Mouse (Mus musculus) thymus, postnatal 36 days (tissue): ENCODE measurements around the gene Xpnpep2.

Experiments used
- DNase-seq, 2 experiments: peaks; one replicate each; pipeline ENCODE4 v3.0.0; 2022; ENCODE audit warnings: mixed read lengths in 2 of 2

Xpnpep2 gene

DNA sequence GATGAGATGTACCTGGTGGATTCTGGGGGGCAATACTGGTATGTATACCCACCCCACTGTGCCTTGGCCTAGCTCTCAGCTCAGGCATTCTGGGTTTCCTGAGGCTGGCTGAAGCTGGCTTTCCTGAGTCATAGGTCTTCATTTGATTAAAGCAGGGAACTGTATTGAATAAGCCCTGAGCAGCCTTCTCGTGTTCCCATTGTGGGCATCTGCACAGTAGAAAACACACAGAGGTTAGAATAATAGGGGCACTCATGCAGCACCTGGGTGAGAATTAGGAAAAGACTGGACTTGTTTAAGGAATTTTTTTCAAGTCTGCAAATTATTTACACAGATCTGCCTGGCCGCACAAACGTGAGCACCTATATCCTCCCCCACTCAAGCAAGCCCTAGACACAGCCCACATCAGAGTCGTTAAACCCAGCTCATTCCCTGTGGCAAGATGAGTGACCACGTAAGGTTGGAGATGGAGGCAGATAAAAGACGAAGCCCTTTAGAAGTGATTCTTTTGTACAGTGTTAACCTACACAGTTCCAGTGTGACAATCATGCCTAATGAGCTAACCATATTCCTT is 18.5 kb downstream of the Xpnpep2 start:
- DNase-seq, result no peak

DNA sequence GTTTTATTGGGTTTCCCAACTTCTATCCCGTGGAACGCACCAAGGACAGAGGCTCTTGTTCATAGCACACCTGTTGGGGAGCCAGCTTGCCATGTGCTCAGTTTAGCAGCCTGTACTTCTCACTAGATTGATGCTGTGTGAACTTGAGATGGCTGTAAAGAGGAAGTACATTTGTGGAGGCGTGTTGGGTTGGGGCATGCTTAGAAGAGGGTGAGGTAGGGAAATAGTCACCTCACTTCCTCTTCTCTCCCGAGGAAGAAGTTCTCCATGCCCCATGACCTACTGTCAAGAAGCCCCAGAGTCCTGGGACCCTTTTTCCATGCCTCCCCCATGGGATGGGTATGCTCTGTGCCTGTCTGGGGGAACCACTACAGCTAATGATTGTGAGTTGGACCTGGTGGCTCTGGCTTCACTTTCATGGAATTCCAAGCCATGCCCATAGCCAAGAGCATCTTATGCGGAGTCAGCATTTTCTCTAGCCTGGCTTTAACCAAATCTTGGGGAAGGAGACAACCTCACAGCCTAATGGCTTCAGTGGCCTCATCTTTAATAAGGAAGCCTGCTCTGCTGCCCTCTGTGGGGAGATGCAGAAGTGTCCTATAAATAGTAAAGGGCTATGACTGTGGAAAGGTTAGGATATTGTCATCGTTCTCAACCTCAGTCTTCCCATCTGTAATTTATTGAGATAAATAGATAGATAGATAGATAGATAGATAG is 19.1 kb downstream of the Xpnpep2 start:
- peak; percentile 14 to 33 for DNase-seq

DNA sequence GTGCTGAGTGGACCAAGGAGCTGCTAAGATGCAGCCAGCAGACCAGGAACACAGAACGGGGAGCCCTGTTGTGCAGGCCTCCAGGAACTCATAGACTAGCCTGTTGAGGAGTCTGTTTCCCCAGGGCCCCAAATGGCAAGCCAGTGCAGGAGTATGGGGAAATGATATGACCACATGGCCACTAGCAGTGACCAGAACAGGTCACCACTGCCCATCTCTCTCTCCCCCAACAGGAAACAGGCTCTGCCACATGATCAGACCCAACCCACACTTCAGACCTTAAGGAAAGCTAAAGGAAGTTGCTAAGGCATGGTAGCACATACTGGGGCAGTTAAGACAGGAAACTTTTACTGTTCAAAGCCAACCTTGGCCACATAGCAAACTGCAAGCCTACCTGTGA is 20.6 kb downstream of the Xpnpep2 start:
- no peak for DNase-seq

DNA sequence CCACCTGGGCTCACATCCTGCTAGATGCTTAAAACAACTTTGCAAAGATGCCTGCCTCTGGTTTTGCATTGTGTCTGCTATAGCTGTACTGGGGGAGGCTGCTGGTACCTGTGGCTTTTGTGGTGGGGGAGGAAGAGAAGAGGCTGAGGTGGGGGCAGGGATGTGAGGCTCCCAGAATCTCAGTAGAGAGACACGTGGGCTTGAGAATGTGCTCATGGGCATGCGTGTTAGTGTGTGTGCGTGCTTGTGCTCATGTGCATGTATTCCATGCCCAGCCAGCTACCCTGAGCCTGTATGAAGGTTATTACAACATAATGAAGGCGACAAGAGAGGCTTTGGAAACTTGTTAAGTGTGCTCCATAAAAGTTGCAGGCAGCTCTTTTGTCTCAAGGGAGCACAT is 28.4 kb downstream of the Xpnpep2 start:
- peak; percentile 74 to 88 for DNase-seq

DNA sequence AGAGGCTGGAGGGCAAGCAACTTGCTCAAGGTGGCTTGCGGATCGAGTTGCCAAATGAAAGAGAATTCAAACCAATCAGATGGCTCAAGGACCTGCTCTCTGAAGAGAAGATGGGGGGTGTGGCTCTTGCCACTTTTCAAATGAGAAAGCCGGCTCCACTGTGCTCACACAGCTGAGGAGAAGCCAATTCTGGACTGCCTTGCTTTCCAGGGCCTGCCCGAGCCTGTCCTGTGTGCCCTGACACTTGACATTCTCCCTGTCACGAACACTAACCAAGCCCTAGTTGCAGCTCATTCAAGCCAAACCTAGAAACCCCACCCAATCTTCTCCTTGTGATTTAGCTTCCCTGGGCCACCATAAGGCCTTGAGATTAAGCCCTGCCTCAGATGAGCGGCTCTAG is 29.5 kb downstream of the Xpnpep2 start:
- DNase-seq, result peak; percentile 41 to 52

DNA sequence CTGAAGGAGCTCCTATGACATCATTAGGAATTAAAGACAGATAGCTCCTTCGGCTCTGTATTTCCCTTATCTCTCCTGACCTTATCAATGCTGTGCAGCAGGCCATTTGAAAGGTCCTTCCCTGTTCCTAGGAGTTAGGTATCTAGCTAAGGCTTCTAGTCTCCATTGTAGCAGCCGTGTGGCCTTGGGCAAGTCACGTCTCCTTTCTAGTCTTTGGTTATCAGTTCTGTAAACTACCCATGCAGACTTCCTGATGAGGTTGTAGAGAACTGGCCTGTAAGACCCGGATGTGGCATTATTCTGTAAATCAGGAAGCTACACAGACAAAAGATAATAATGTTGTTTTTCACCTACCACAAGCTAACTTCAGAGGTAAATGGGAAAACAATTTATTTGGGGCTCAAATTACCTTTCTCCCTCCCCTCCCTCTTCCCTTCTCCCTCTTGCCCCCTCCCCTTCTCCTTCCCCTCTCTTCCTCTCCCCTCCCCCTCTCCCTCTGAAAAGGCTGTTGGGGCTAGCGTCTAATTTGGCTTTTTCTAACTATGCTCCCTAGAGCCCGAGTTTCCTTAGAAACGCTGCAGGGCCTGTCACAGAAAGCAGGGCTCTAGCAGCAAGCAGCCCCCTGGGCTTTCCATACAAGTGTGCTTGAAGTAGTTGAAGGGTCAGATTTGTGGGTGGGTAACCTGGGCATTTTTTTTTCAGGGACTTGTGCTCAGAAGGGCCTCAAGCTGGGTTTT is 30.2 kb downstream of the Xpnpep2 start:
- DNase-seq, result no peak

DNA sequence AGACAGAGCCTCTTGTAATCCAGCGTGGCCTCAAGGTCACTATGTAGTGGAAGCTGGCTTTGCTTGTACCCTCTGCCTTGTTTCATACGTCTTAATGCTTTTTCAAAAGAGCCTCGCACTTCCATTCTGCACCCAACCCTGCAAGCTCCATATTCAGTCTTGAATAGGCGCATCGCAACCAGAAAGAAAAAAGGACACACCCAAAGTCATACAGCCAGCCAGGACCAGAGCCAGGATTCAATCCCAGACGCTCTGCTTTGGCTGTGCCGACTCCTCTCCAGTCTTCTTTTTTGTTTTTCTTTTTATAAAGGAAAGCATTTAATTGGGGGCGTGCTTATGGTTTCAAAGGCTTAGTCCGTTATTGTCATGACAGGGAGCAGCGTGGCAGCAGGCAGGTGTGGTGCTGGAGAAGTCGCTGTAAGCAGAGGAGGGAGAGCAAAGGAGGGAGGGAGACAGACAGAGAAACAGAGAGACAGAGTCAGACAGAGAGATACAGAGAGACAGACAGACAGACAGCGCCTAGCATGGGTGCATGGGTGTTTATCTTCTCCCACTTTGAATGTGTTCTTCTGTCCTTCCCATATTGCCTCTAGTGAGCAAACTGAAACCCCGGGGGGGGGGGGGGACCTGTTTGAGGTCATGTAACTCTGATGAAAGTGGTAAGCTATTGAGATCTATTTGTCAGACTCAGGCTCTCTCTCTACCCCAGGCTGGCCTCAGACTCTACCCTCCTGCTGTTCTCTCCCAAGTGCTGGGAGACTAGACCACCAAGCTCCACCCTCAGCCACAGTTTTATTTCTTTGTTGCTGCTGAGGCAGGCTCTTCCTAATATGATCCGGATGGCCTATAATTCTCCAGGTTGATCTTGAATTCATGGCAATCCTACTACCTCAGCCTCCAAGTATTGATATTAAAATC is 31.1 kb downstream of the Xpnpep2 start:
- peak; percentile 45 to 65 for DNase-seq

DNA sequence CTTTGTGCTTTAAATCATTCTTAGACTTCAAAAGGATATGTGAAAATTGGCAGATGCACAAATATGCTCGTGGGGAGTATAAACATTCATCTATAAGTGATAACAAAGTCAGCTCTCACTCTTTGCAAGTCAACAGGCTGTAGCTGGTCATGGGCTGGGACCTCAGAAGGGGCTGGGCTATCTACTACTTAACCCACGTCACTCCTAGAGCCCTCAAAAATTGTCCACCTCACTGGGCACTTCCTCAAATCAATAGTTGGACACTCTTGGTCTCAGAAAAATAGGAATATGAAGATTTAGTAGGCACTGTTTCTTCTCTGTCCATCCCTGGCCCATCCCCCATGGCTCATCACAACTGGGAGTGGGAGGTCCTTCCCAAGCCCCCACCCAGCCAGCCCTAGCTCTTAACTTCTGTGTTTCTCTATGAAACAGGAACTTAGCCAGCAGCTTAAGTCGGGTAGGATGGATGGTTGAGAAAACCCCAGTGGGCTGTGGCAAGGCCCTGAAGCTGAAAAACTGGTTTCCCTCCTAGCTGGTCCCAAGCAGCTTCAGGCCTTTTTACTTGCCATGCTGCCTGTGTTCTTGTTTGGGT is 31.9 kb downstream of the Xpnpep2 start:
- peak; percentile 39 to 57 for DNase-seq

DNA sequence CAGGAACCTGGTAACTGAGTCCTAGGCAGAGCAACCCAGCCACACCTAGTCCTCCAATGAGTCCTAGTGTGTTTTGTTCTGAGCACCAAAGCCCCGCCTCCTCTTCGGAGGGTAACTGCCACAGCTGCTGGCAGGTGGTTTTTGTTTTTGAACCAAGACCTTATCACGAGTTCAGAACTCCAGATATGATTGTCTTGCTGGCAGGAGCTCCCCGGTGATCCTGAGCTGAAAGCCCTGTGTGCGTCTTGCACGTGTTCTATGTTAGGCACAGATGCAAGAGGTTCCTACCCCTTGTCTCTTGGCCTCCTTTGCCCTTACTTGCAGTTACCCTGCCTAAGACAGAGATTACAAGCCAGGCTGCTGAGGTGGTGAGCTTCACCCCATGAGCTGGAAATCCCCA is 33.0 kb downstream of the Xpnpep2 start:
- DNase-seq, result peak; percentile 72 to 87

DNA sequence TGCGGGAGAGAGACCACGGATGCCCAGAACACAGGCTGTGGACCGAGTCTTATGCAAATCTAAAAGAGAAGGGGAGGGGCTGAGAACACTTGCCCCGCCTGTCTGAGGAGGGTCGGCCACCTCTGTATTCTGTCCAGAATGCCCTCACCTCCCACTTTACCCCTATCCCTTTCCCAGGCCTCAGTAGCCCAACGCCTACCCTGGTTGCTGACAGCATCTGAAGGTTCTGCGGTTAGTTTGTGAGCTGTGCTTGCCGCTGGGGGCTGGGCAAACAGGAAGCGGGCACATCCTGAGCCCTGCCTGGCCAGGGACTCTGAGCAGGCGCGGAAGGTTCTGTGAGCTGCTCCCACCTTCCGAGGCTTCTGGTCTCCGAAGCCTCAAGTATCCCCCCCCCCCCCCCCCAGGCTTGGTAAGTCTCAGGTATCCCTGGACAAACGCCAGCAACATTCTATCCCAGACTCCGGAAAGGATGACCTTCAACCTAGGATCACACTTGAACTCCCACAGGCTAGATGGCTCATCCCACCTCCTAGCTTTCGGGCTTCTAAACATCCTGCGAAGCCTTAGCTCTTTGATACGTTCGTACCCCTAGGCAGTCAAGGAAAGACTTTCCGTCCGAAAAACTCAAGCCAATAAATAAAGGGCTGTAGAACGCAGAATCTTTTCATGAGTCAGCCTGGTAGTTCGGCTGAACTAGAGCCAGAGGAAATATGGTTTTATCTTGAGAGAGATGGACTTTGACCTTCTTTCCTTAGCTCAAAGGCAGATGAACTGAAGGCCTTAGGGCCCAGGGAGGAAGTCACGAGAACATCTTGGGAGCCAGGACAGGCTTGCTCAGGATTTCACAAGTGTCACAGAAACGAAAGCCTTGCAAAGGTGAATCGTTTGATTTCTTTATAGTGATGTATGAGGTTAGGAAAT is 35.1 kb downstream of the Xpnpep2 start:
- DNase-seq, result peak; percentile 75 to 86

DNA sequence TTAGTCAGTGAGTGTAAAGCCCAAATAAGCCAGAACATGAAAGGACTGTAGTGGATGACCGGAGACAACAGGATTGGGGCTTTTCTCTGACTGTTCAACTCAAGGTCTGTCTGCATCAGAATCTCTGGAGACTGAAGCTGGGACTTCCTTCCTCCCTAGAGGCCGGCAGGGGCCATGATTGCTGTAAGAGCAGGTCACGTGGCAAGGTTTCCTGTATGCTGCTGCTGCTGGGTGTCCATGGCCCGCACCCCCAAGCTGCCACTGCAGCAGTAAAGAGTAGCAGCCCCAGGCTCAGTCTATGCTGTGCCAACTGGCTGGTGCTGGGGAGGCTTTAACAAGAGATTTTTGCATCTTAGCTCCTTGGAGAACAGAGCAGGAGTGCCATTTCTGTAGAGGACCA is 37.7 kb downstream of the Xpnpep2 start, which contains the start of gene Sash3:
Gene Sash3 (plus strand): TSS at position 175 of the 400 bp plus-strand sequence.
- DNase-seq, result peak; percentile 67 to 84

DNA sequence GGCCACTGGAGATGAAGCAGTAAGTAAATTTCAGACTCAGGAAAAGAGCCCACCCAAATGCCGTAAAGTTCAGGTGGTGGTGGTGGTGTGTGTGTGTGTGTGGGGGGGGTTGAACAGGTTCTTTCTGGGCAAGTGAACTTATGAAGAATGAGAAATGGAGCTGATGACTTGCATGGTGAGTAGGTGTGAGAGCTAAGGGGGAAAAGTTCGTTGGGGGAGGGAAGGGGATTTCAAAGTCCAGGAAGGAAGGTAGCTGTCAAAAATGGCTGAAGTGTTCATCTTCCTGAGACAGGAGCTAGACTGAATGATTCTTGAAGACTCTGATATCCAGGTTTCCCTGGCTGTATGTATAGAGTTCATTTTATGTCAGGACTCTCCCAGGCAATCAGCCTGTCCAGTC is 38.7 kb downstream of the Xpnpep2 start:
- peak in 1 of 2 experiments; percentile 19 for DNase-seq

DNA sequence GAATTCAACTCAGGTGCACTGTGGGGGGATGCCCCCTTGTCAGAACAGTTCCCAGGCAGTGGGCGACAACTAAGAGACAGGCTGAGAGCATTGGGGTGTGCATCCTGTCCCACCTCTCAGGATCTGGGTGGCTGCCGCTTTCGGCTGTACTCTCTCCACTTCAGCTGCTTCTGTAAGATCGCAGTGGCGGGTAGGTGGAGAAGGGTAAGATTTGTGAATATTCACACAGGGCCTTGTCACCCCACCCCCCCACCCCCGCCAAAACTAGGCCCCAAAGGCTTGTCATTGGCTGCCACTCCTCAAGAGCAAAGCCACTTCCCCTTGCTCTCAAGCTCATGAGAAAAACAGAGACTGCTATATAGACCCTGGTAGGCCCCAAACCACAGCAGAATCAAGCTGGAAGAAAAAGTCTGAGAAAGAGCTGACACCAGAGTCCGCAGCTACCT is 39.2 kb downstream of the Xpnpep2 start:
- peak; percentile 65 to 79 for DNase-seq

DNA sequence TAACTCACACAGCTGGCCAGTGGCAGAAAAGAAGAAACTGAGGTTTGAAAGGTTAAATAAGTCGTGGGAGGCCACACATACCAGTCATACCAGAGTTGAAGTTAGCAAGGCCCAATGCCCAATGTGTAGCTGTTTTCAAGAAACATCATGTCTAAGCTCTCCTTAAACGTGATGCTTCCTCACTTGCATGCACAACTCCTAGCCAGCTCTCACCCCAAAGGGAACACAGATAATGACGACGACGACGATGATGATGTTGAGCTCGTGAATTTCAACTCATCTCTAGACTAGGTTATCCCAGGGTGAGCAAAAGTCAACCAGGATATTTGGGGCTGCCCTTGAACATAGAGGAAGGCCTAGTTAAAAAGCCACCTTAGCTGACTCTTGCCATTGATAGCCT is 43.6 kb downstream of the Xpnpep2 start:
- no peak for DNase-seq

DNA sequence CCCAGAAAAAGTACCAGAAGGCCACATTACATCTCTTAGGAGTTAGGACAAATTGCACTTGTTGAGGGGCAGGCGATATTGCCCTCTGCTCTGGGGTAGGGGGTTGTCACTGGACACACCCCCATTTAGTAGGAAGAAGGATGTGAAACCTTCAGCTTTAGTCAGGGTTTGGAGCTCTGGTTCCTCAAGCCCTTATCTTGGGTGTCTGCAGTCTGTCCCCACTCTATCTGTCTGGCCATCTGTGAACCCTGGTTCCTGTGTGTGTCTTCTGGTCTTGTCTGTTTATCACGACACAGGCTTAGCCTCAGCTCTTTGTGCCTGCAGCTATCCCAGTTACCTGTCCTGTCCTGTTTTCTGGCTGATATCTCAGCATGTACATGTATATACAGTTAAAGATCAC is 44.9 kb downstream of the Xpnpep2 start:
- no peak for DNase-seq

DNA sequence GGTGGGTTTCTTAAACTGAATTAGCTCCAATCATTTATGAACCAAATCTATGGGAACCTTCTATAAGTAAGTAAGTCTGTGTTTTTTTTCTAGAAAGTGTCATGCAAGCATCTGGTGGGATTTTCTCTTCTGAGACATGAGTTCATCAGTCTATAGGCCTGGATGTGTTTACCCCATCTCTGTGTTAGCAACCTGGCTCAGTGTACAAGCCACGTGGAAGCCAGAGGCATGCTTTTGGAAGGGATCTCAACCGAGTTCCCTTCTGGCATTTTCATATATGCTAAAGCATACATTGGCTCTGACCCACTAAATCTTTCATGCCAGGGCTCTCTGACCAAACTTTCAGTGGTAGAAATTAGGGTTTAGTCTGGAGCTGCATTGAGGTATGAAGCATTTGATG is 45.4 kb downstream of the Xpnpep2 start:
- no peak for DNase-seq

DNA sequence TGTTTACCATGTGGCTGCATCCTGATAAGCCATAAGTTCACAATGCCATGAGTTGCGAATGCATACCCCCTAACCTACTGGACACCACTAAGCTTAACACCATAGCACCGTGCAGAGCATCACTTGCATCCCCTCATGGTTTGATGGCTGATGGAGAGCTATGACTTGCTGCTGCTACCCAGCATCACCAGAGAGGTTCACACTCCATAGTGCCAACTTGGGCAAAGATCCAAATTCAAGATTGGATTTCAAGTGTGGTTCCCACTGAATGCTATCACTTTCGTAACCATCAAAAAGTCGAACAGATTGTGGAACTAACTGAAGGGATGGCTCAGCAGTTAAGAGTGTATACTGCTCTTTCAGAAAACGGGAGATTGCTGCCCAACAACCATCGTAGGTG is 47.0 kb downstream of the Xpnpep2 start:
- no peak for DNase-seq

DNA sequence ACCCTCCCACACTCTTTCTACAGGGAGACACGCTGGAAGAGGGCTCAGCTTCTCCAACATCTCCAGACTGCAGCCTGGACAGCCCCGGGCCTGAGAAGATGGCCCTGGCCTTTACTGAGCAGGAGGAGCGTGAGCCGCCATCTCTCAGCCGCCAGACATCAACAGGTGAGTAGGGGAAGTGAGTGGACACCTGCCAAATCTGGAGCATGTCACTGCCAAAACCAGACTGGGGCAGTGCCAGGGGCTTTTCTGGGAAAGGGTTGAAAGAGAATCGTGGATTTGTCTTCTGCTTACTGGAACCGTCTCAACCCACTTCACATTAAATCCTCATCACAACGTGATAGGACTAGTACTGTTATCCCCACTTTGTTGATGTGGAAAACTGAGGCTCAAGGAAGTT is 48.9 kb downstream of the Xpnpep2 start:
- no peak for DNase-seq

DNA sequence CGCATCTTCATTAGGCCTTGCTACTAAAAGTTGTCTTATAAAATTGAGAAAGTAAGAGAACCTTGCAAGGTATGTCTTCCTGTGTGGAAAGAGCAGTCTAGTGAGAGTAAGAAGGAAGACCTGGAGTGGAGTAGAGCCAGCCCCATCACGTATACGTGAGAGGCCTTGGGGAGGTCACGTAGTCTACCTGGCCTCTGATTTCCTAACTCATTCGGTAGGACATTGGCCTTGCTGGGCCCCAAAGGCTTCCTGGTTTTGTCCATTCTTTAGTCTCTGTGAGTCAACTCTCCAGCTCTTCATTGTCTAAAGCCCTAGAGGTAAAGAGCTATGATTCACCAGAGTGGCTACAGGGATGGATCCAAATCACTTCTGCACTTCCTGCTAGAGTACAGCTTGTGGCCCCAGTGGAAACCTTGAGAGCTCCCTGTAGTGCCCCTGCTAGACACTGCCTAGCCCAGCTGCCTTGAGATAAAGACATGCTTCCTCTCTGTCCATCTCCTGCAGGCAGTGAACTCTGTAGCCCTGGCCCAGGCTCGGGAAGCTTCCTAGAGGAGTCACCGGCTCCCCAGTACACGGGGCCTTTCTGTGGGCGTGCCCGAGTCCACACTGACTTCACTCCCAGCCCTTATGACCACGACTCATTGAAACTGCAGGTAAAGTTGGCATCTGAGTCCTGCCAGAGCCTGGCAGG is 49.8 kb downstream of the Xpnpep2 start:
- DNase-seq, result no peak

DNA sequence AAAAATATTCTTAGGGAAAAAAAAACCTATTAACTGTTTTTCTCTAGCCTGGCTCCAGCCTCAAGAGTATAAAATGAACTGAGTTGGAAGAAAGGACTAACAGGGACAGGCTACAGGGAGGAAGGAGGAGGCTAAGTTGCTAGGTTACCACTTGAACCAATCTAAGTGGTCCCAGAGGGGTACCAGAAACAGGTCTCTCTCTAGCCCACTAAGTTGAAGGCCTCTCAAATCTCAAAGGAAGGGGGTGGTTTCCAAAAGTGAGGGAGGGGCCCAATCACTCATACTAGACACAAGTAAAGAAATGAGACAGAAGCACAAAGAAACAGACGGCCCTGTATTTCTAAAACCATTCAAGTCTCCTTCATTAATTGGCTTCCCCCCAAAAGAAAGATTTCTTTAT is 61.4 kb downstream of the Xpnpep2 start:
- DNase-seq, result no peak

DNA sequence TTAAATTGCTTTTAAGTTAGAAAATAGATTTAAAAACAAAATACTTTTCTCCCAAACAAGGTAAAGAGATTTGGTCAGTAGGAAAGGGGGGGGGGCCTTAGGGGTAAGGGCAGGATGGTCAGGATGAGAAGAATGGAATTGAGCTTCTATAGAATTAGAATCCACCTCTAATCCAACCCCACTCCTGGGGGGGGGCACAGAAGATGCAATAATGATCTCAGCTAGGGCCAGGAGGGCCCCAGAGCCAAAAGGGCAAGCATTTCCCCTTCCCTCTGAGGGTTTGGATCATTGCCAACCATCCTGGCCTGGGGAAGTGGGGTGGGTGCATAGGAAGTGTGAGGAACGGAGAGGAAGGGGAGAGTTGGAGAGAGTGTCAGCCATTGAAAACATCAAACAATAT is 61.8 kb downstream of the Xpnpep2 start:
- no peak for DNase-seq
